Mouse (Mus musculus) MEL (cell line): Measurements from ENCODE around the gene Grrp1. TPM values are rescaled to one million over a fixed set of nuclear protein-coding genes. Genes with fewer than 3 reads are reported as not detected.
A peak's percentile ranks its signal among the peaks of the same experiment; 100 is the strongest.

Experiments
- DNase-seq: peaks from one replicate; pipeline ENCODE4 v3.0.0; 2011; ENCODE audit warnings: low read depth, low spot score
- H3K27ac ChIP-seq: 2 replicates; pipeline ENCODE4 v1.5.1; 2012; ENCODE audit warnings: low read depth, mild to moderate bottlenecking, control low read depth, low read length, moderate library complexity; ENCODE audit not compliant: control insufficient read depth
- H3K27me3 ChIP-seq, 2 experiments: fragments of 150-350 bp in 1 of 2; sonication (generic) in 1 of 2; 2 replicates each; pipeline ENCODE4 v1.6.1; 2012; ENCODE audit warnings: low read length in 2 of 2, mild to moderate bottlenecking in 2 of 2, improper control_type of control experiment in 1 of 2, moderate library complexity in 1 of 2; ENCODE audit not compliant: insufficient read depth in 2 of 2, control insufficient read depth in 1 of 2
- H3K36me3 ChIP-seq, 2 experiments: 2 replicates each; pipeline ENCODE4 v1.6.1; 2012 to 2014; ENCODE audit warnings: low read length in 2 of 2, improper control_type of control experiment in 1 of 2, inconsistent platforms in 1 of 2, mild to moderate bottlenecking in 1 of 2; ENCODE audit not compliant: insufficient read depth in 2 of 2, control insufficient read depth in 1 of 2
- H3K4me1 ChIP-seq, 2 experiments: fragments of 150-350 bp in 1 of 2; sonication (generic) in 1 of 2; 2 replicates each; pipeline ENCODE4 v1.6.1; 2012; ENCODE audit warnings: low read length in 2 of 2, improper control_type of control experiment in 1 of 2, mild to moderate bottlenecking in 1 of 2; ENCODE audit not compliant: insufficient read depth in 2 of 2, control insufficient read depth in 1 of 2
- H3K4me3 ChIP-seq, 2 experiments: fragments of 150-350 bp in 1 of 2; sonication (generic) in 1 of 2; 2 replicates each; pipeline ENCODE4 v1.5.1; 2012; ENCODE audit warnings: low read depth in 2 of 2, low read length in 2 of 2, mild to moderate bottlenecking in 2 of 2, moderate library complexity in 2 of 2, control low read depth in 1 of 2, improper control_type of control experiment in 1 of 2; ENCODE audit not compliant: control insufficient read depth in 1 of 2, insufficient read depth in 1 of 2
- H3K79me2 ChIP-seq: 2 replicates; pipeline ENCODE4 v1.6.1; 2012; ENCODE audit warnings: mild to moderate bottlenecking, low read length, moderate library complexity; ENCODE audit not compliant: control insufficient read depth, poor library complexity, insufficient read depth
- H3K9ac ChIP-seq: 2 replicates; pipeline ENCODE4 v1.6.1; 2012; ENCODE audit warnings: low read depth, mild to moderate bottlenecking, control low read depth, low read length, moderate library complexity; ENCODE audit not compliant: control insufficient read depth, poor library complexity, severe bottlenecking
- H3K9me3 ChIP-seq: fragments of 150-350 bp; sonication (generic); replicated peaks from 2 replicates; pipeline ENCODE4 v1.6.1; 2012; ENCODE audit warnings: mild to moderate bottlenecking, low read length, improper control_type of control experiment, moderate library complexity; ENCODE audit not compliant: insufficient read depth
- BHLHE40 ChIP-seq: IDR thresholded peaks from 2 replicates; pipeline ENCODE4 v1.6.1; 2012; ENCODE audit warnings: low read depth, mild to moderate bottlenecking, inconsistent platforms, low read length, improper control_type of control experiment, borderline replicate concordance
- CHD1 ChIP-seq: IDR thresholded peaks from 2 replicates; pipeline ENCODE4 v1.6.1; 2012; ENCODE audit warnings: low read depth, mild to moderate bottlenecking, inconsistent platforms, low read length, improper control_type of control experiment
- CTCF ChIP-seq, 3 experiments: IDR thresholded peaks in 2 of 3; conservative IDR thresholded peaks in 1 of 3; 2 replicates each; pipeline ENCODE4 v1.5.1; 2011 to 2012; ENCODE audit warnings: low read length in 3 of 3, low read depth in 2 of 3, mild to moderate bottlenecking in 2 of 3, improper control_type of control experiment in 1 of 3, inconsistent platforms in 1 of 3, mixed read lengths in 1 of 3, moderate library complexity in 1 of 3; ENCODE audit not compliant: control insufficient read depth in 1 of 3, insufficient read depth in 1 of 3, poor library complexity in 1 of 3, severe bottlenecking in 1 of 3
- E2F4 ChIP-seq: IDR thresholded peaks from 2 replicates; pipeline ENCODE4 v1.6.1; 2011; ENCODE audit warnings: low read depth, low read length, improper control_type of control experiment, borderline replicate concordance
- ETS1 ChIP-seq: IDR thresholded peaks from 2 replicates; pipeline ENCODE4 v1.6.1; 2012; ENCODE audit warnings: low read depth, mild to moderate bottlenecking, inconsistent platforms, low read length, improper control_type of control experiment, moderate library complexity
- GABPA ChIP-seq: IDR thresholded peaks from 2 replicates; pipeline ENCODE4 v1.6.1; 2012; ENCODE audit warnings: low read depth, mild to moderate bottlenecking, inconsistent platforms, low read length, improper control_type of control experiment, moderate library complexity
- GATA1 ChIP-seq: IDR thresholded peaks from 2 replicates; pipeline ENCODE4 v1.6.1; 2011; ENCODE audit warnings: low read depth, low read length, improper control_type of control experiment
- MAFK ChIP-seq: IDR thresholded peaks from 2 replicates; pipeline ENCODE4 v1.6.1; 2011; ENCODE audit warnings: low read depth, mild to moderate bottlenecking, low read length, improper control_type of control experiment, borderline replicate concordance
- MAX ChIP-seq: IDR thresholded peaks from 2 replicates; pipeline ENCODE4 v1.6.1; 2011; ENCODE audit warnings: low read length, improper control_type of control experiment
- MAZ ChIP-seq: IDR thresholded peaks from 2 replicates; pipeline ENCODE4 v1.6.1; 2012; ENCODE audit warnings: low read depth, mild to moderate bottlenecking, inconsistent platforms, low read length, improper control_type of control experiment
- MYB ChIP-seq: IDR thresholded peaks from 2 replicates; pipeline ENCODE4 v1.6.1; 2011; ENCODE audit warnings: mild to moderate bottlenecking, low read depth, low read length, improper control_type of control experiment
- POLR2AphosphoS2 ChIP-seq: IDR thresholded peaks from 2 replicates; pipeline ENCODE4 v1.6.1; 2011; ENCODE audit warnings: low read length, improper control_type of control experiment
- POLR2AphosphoS5 ChIP-seq: IDR thresholded peaks from 2 replicates; pipeline ENCODE4 v1.6.1; 2012; ENCODE audit warnings: low read depth, borderline replicate concordance, mild to moderate bottlenecking, inconsistent platforms, low read length, moderate library complexity, mixed read lengths
- RAD21 ChIP-seq: IDR thresholded peaks from 2 replicates; pipeline ENCODE4 v1.6.1; 2011; ENCODE audit warnings: mild to moderate bottlenecking, low read depth, low read length, improper control_type of control experiment
- SIN3A ChIP-seq: IDR thresholded peaks from 2 replicates; pipeline ENCODE4 v1.6.1; 2012; ENCODE audit warnings: low read length, improper control_type of control experiment, inconsistent platforms
- TBP ChIP-seq: IDR thresholded peaks from 2 replicates; pipeline ENCODE4 v1.8.0; 2011; ENCODE audit warnings: low read depth, low read length, improper control_type of control experiment
- TCF12 ChIP-seq: IDR thresholded peaks from 2 replicates; pipeline ENCODE4 v1.6.1; 2014; ENCODE audit warnings: low read depth, mild to moderate bottlenecking, inconsistent platforms, low read length, improper control_type of control experiment, moderate library complexity
- UBTF ChIP-seq: IDR thresholded peaks from 2 replicates; pipeline ENCODE4 v1.6.1; 2012; ENCODE audit warnings: low read depth, mild to moderate bottlenecking, inconsistent platforms, low read length, improper control_type of control experiment, moderate library complexity, borderline replicate concordance; ENCODE audit not compliant: insufficient read depth
- USF2 ChIP-seq, 2 experiments: IDR thresholded peaks; 2 replicates each; pipeline ENCODE4 v1.6.1; 2011 to 2012; ENCODE audit warnings: improper control_type of control experiment in 2 of 2, low read length in 2 of 2, borderline replicate concordance in 1 of 2, inconsistent platforms in 1 of 2, low read depth in 1 of 2, mild to moderate bottlenecking in 1 of 2; ENCODE audit not compliant: insufficient read depth in 1 of 2
- ZKSCAN1 ChIP-seq: IDR thresholded peaks from 2 replicates; pipeline ENCODE4 v1.6.1; 2012; ENCODE audit warnings: low read depth, mild to moderate bottlenecking, inconsistent platforms, low read length, improper control_type of control experiment, moderate library complexity
- ZMIZ1 ChIP-seq: IDR thresholded peaks from 2 replicates; pipeline ENCODE4 v1.6.1; 2012; ENCODE audit warnings: low read depth, mild to moderate bottlenecking, inconsistent platforms, low read length, improper control_type of control experiment, moderate library complexity
- ZNF384 ChIP-seq: IDR thresholded peaks from 2 replicates; pipeline ENCODE4 v1.6.1; 2012; ENCODE audit warnings: low read depth, mild to moderate bottlenecking, inconsistent platforms, low read length, improper control_type of control experiment
- polyA plus RNA-seq, 2 experiments: library from polyadenylated mRNA; stranded (reverse) in 1 of 2; unstranded in 1 of 2; fragments of >175 nt in 1 of 2; fragments of >200 nt in 1 of 2; gene quantifications; 2 replicates each; pipeline versions ENCODE4 v1.2.1 to v1.2.4; 2012; ENCODE audit warnings: low replicate concordance in 2 of 2, low read depth in 1 of 2; ENCODE audit not compliant: insufficient read length in 2 of 2, insufficient read depth in 1 of 2, missing spikeins in 1 of 2
- total RNA-seq: library from RNA; depleted of rRNA; stranded (reverse); fragments of 300-350 nt; gene quantifications from 2 replicates; pipeline ENCODE4 v1.2.3, GENCODE M21; 2012

Gene Grrp1
- total and polyA plus RNA-seq, 3 experiments, result not detected

GRCm38 (mm10) chr4:134246719-134247258, 7.1 kb downstream of the Grrp1 start, which contains the start of gene Gm30191:
Gene Gm30191, plus strand, starts transcription at chr4:134246935.
- H3K79me2 ChIP-seq, result peaks cover 10% of the 10 kb centered on the region
- H3K27me3 ChIP-seq, result no peaks in the 10 kb centered on the region
- peaks cover 2 to 17% of the 10 kb centered on the region in 2 experiments; a peak in 3 of 4 replicates for H3K4me1 ChIP-seq
- no peak for TF ChIP-seq USF2 (IDR thresholded peaks at IDR 0.05; ENCODE audit: borderline replicate concordance in 1 of 2, insufficient read depth in 1 of 2, low read depth in 1 of 2, low read length in 2 of 2)
- TF ChIP-seq, all 39 proteins: peak for 0
- no peak within 1 kb of the TSS for H3K27ac ChIP-seq
- peaks cover 0 to 3% of the 10 kb centered on the region in 2 experiments; a peak in 2 of 4 replicates for H3K36me3 ChIP-seq
- H3K9ac ChIP-seq, result peak within 1 kb of the TSS; percentile 69
- no peak for DNase-seq
- H3K4me3 ChIP-seq, result peak within 1 kb of the TSS; percentile 49 to 64
- no peaks in the 10 kb centered on the region for H3K9me3 ChIP-seq

GRCm38 (mm10) chr4:134246256-134246655, 7.7 kb downstream of the Grrp1 start:
- Histone ChIP-seq H3K27me3 (no peaks in the 10 kb centered on the region), H3K79me2 (peaks cover 10% of the 10 kb centered on the region), H3K4me3 (no peak overlapping the region), H3K27ac (no peak overlapping the region), H3K4me1 (peaks cover 2 to 17% of the 10 kb centered on the region in 2 experiments; a peak in 3 of 4 replicates), H3K36me3 (peaks cover 0 to 3% of the 10 kb centered on the region in 2 experiments; a peak in 2 of 4 replicates), H3K9me3 (no peaks in the 10 kb centered on the region), H3K9ac (peak overlapping the region; percentile 69)
- no peak for TF ChIP-seq ETS1
- TF ChIP-seq CTCF (IDR thresholded peaks at IDR 0.05 in 2 of 3, conservative IDR thresholded peaks at IDR 0.05 in 1 of 3; ENCODE audit: control insufficient read depth in 1 of 3, insufficient read depth in 1 of 3, low read depth in 2 of 3, low read length in 3 of 3, poor library complexity in 1 of 3, severe bottlenecking in 1 of 3), result no peak
- TF ChIP-seq MYB, result no peak
- TF ChIP-seq GATA1, result no peak
- TF ChIP-seq ZKSCAN1, result no peak
- TF ChIP-seq RAD21, result no peak
- no peak for TF ChIP-seq UBTF
- DNase-seq, result no peak

GRCm38 (mm10) chr4:134245148-134245843, 8.6 kb downstream of the Grrp1 start, which contains the start of gene Zfp593:
Gene Zfp593, minus strand, starts transcription at chr4:134245592.
- no peaks in the 10 kb centered on the region for H3K27me3 ChIP-seq
- DNase-seq, result peak; percentile 94
- peaks cover 2 to 17% of the 10 kb centered on the region in 2 experiments; a peak in 3 of 4 replicates for H3K4me1 ChIP-seq
- H3K27ac ChIP-seq, result peak within 1 kb of the TSS; percentile 40; the same call in 1 of the 2 replicates
- peak within 1 kb of the TSS; percentile 97 for H3K9ac ChIP-seq
- H3K4me3 ChIP-seq, result peak within 1 kb of the TSS; percentile 74 to 99
- H3K9me3 ChIP-seq, result no peaks in the 10 kb centered on the region
- H3K79me2 ChIP-seq, result peaks cover 10% of the 10 kb centered on the region
- H3K36me3 ChIP-seq, result peaks cover 0 to 3% of the 10 kb centered on the region in 2 experiments; a peak in 2 of 4 replicates
- no peak for TF ChIP-seq ZKSCAN1
- no peak for TF ChIP-seq UBTF
- no peak for TF ChIP-seq RAD21
- TF ChIP-seq TBP, result peak; percentile 65
- TF ChIP-seq ZMIZ1, result no peak
- peak; percentile 61; the same call in 1 of the 2 replicates for TF ChIP-seq BHLHE40
- peak; percentile 82; the same call in 1 of the 2 replicates for TF ChIP-seq POLR2AphosphoS2
- no peak for TF ChIP-seq POLR2AphosphoS5
- 0 out of 2 replicates have a peak, but pooled peaks have one; percentile 46 for TF ChIP-seq GABPA
- TF ChIP-seq CHD1, result no peak
- peak; percentile 55; the same call in 1 of the 2 replicates for TF ChIP-seq TCF12
- TF ChIP-seq MAFK, result no peak
- no peak for TF ChIP-seq ZNF384
- no peak for TF ChIP-seq E2F4
- peak; percentile 98 for TF ChIP-seq SIN3A
- TF ChIP-seq MAZ, result peak; percentile 71; the same call in 1 of the 2 replicates
- peak; percentile 92 for TF ChIP-seq MAX
